Mouse (Mus musculus): ENCODE measurements around the gene Fyb. TPM values are rescaled to one million over a fixed set of nuclear protein-coding genes. Genes with fewer than 3 reads are reported as not detected.

Fyb gene
- polyA plus RNA-seq, 1 experiment = not detected

GRCm38 (mm10) chr15:6653046-6653445, 130.4 kb downstream of the Fyb start:
- H3K27ac ChIP-seq (ENCODE audit: insufficient read depth, low read length) = no peak overlapping the region
- H3K36me3 ChIP-seq (ENCODE audit: control insufficient read depth, insufficient read depth, low read length, poor library complexity, severe bottlenecking) = no peaks in the 10 kb centered on the region
- no peaks in the 10 kb centered on the region for H3K4me1 ChIP-seq (ENCODE audit: control insufficient read depth, insufficient read depth, low read length)
- TF ChIP-seq EP300 (IDR thresholded peaks at IDR 0.05; ENCODE audit: insufficient read depth, low read depth, low read length) (no peak), CTCF (IDR thresholded peaks at IDR 0.05; ENCODE audit: low read depth, low read length) (no peak), POLR2A (IDR thresholded peaks at IDR 0.05; ENCODE audit: insufficient read depth, low read length) (no peak)
- no peaks in the 10 kb centered on the region; the same call in 1 of the 2 replicates for H3K27me3 ChIP-seq (ENCODE audit: control insufficient read depth, insufficient read depth, low read length, poor library complexity, severe bottlenecking)
- no peak overlapping the region for H3K9ac ChIP-seq (ENCODE audit: low read depth, poor library complexity, severe bottlenecking)
- no peak overlapping the region for H3K4me3 ChIP-seq (ENCODE audit: low read depth, low read length)
- H3K9me3 ChIP-seq (replicated peaks; ENCODE audit: control insufficient read depth, insufficient read depth, low read length, poor library complexity, severe bottlenecking) = no peaks in the 10 kb centered on the region

- H3K36me3 ChIP-seq (ENCODE audit: control insufficient read depth, insufficient read depth, low read length, poor library complexity, severe bottlenecking) = no peaks in the 10 kb centered on the region
- no peak overlapping the region for H3K4me3 ChIP-seq (ENCODE audit: low read depth, low read length)
- no peak overlapping the region for H3K9ac ChIP-seq (ENCODE audit: low read depth, poor library complexity, severe bottlenecking)
- H3K9me3 ChIP-seq (replicated peaks; ENCODE audit: control insufficient read depth, insufficient read depth, low read length, poor library complexity, severe bottlenecking) = no peaks in the 10 kb centered on the region
- peaks cover 5% of the 10 kb centered on the region for H3K4me1 ChIP-seq (ENCODE audit: control insufficient read depth, insufficient read depth, low read length)
- no peak overlapping the region for H3K27ac ChIP-seq (ENCODE audit: insufficient read depth, low read length)
- no peaks in the 10 kb centered on the region; the same call in 1 of the 2 replicates for H3K27me3 ChIP-seq (ENCODE audit: control insufficient read depth, insufficient read depth, low read length, poor library complexity, severe bottlenecking)
- TF ChIP-seq POLR2A (IDR thresholded peaks at IDR 0.05; ENCODE audit: insufficient read depth, low read length) = no peak
- TF ChIP-seq EP300 (IDR thresholded peaks at IDR 0.05; ENCODE audit: insufficient read depth, low read depth, low read length) = no peak
Measured at GRCm38 (mm10) chr15:6658081-6658480, 135.4 kb downstream of the Fyb start.

- H3K27me3 ChIP-seq (ENCODE audit: control insufficient read depth, insufficient read depth, low read length, poor library complexity, severe bottlenecking) = no peaks in the 10 kb centered on the region; the same call in 1 of the 2 replicates
- H3K4me1 ChIP-seq (ENCODE audit: control insufficient read depth, insufficient read depth, low read length) = peaks cover 10% of the 10 kb centered on the region
- H3K4me3 ChIP-seq (ENCODE audit: low read depth, low read length) = no peak overlapping the region
- H3K9ac ChIP-seq (ENCODE audit: low read depth, poor library complexity, severe bottlenecking) = no peak overlapping the region
- no peak overlapping the region for H3K27ac ChIP-seq (ENCODE audit: insufficient read depth, low read length)
- no peaks in the 10 kb centered on the region for H3K9me3 ChIP-seq (replicated peaks; ENCODE audit: control insufficient read depth, insufficient read depth, low read length, poor library complexity, severe bottlenecking)
- no peaks in the 10 kb centered on the region for H3K36me3 ChIP-seq (ENCODE audit: control insufficient read depth, insufficient read depth, low read length, poor library complexity, severe bottlenecking)
- TF ChIP-seq POLR2A (IDR thresholded peaks at IDR 0.05; ENCODE audit: insufficient read depth, low read length) (no peak), EP300 (IDR thresholded peaks at IDR 0.05; ENCODE audit: insufficient read depth, low read depth, low read length) (no peak), CTCF (IDR thresholded peaks at IDR 0.05; ENCODE audit: low read depth, low read length) (no peak)
Measured at GRCm38 (mm10) chr15:6661951-6662350, 139.3 kb downstream of the Fyb start.

GRCm38 (mm10) chr15:6663991-6664390, 141.3 kb downstream of the Fyb start:
- H3K4me1 ChIP-seq (ENCODE audit: control insufficient read depth, insufficient read depth, low read length) = peaks cover 13% of the 10 kb centered on the region
- H3K36me3 ChIP-seq (ENCODE audit: control insufficient read depth, insufficient read depth, low read length, poor library complexity, severe bottlenecking) = no peaks in the 10 kb centered on the region
- H3K9me3 ChIP-seq (replicated peaks; ENCODE audit: control insufficient read depth, insufficient read depth, low read length, poor library complexity, severe bottlenecking) = no peaks in the 10 kb centered on the region
- TF ChIP-seq POLR2A (IDR thresholded peaks at IDR 0.05; ENCODE audit: insufficient read depth, low read length) (no peak), EP300 (IDR thresholded peaks at IDR 0.05; ENCODE audit: insufficient read depth, low read depth, low read length) (peak; percentile 90)
- H3K27ac ChIP-seq (ENCODE audit: insufficient read depth, low read length) = no peak overlapping the region
- no peak overlapping the region for H3K9ac ChIP-seq (ENCODE audit: low read depth, poor library complexity, severe bottlenecking)
- H3K27me3 ChIP-seq (ENCODE audit: control insufficient read depth, insufficient read depth, low read length, poor library complexity, severe bottlenecking) = no peaks in the 10 kb centered on the region
- H3K4me3 ChIP-seq (ENCODE audit: low read depth, low read length) = no peak overlapping the region

GRCm38 (mm10) chr15:6666072-6666471, 143.4 kb downstream of the Fyb start:
- no peak overlapping the region for H3K4me3 ChIP-seq (ENCODE audit: low read depth, low read length)
- H3K36me3 ChIP-seq (ENCODE audit: control insufficient read depth, insufficient read depth, low read length, poor library complexity, severe bottlenecking) = no peaks in the 10 kb centered on the region
- H3K9ac ChIP-seq (ENCODE audit: low read depth, poor library complexity, severe bottlenecking) = no peak overlapping the region
- TF ChIP-seq POLR2A (IDR thresholded peaks at IDR 0.05; ENCODE audit: insufficient read depth, low read length) (no peak), CTCF (IDR thresholded peaks at IDR 0.05; ENCODE audit: low read depth, low read length) (no peak), EP300 (IDR thresholded peaks at IDR 0.05; ENCODE audit: insufficient read depth, low read depth, low read length) (no peak)
- H3K9me3 ChIP-seq (replicated peaks; ENCODE audit: control insufficient read depth, insufficient read depth, low read length, poor library complexity, severe bottlenecking) = no peaks in the 10 kb centered on the region
- H3K27ac ChIP-seq (ENCODE audit: insufficient read depth, low read length) = no peak overlapping the region
- no peaks in the 10 kb centered on the region for H3K27me3 ChIP-seq (ENCODE audit: control insufficient read depth, insufficient read depth, low read length, poor library complexity, severe bottlenecking)
- peaks cover 15% of the 10 kb centered on the region for H3K4me1 ChIP-seq (ENCODE audit: control insufficient read depth, insufficient read depth, low read length)

GRCm38 (mm10) chr15:6668793-6669437, 146.3 kb downstream of the Fyb start:
- Histone ChIP-seq H3K9me3 (replicated peaks; ENCODE audit: control insufficient read depth, insufficient read depth, low read length, poor library complexity, severe bottlenecking) (peaks cover 6% of the 10 kb centered on the region; the same call in 1 of the 2 replicates), H3K4me3 (ENCODE audit: low read depth, low read length) (no peak overlapping the region), H3K9ac (ENCODE audit: low read depth, poor library complexity, severe bottlenecking) (no peak overlapping the region), H3K4me1 (ENCODE audit: control insufficient read depth, insufficient read depth, low read length) (peaks cover 11% of the 10 kb centered on the region), H3K36me3 (ENCODE audit: control insufficient read depth, insufficient read depth, low read length, poor library complexity, severe bottlenecking) (no peaks in the 10 kb centered on the region), H3K27me3 (ENCODE audit: control insufficient read depth, insufficient read depth, low read length, poor library complexity, severe bottlenecking) (no peaks in the 10 kb centered on the region), H3K27ac (ENCODE audit: insufficient read depth, low read length) (no peak overlapping the region)
- TF ChIP-seq CTCF (IDR thresholded peaks at IDR 0.05; ENCODE audit: low read depth, low read length) (no peak), EP300 (IDR thresholded peaks at IDR 0.05; ENCODE audit: insufficient read depth, low read depth, low read length) (peak; percentile 88; the same call in 1 of the 2 replicates), POLR2A (IDR thresholded peaks at IDR 0.05; ENCODE audit: insufficient read depth, low read length) (no peak)

All from ES-Bruce4 (cell line).